Mouse (Mus musculus) E14TG2a.4 (cell line): ENCODE measurements around the gene Srsf1.
"Not testable (repeated sequence)": the region's sequence is repeated elsewhere in the genome, so short reads cannot be mapped to it uniquely, and the experiment has no call there.

Source experiments
- H3K27me3 ChIP-seq: 2 replicates; pipeline ENCODE4 v1.6.1; 2014; ENCODE audit warnings: low read length, control low read depth; ENCODE audit not compliant: insufficient read depth
- H3K36me3 ChIP-seq: 2 replicates; pipeline ENCODE4 v1.6.1; 2014; ENCODE audit warnings: low read length, control low read depth; ENCODE audit not compliant: insufficient read depth
- H3K4me1 ChIP-seq: replicated peaks from 2 replicates; pipeline ENCODE4 v1.6.1; 2014; ENCODE audit warnings: low read depth, low read length, control low read depth
- H3K4me3 ChIP-seq: replicated peaks from 2 replicates; pipeline ENCODE4 v1.5.1; 2014; ENCODE audit warnings: mild to moderate bottlenecking, low read length
- H3K9me3 ChIP-seq: 2 replicates; pipeline ENCODE4 v1.6.1; 2014; ENCODE audit warnings: low read length, control low read depth
- CTCF ChIP-seq: conservative IDR thresholded peaks from 2 replicates; pipeline ENCODE4 v1.5.1; 2014; ENCODE audit warnings: low read length
- NANOG ChIP-seq: IDR thresholded peaks from 2 replicates; pipeline ENCODE4 v1.6.1; 2014; ENCODE audit warnings: borderline replicate concordance, low read length, mixed read lengths
- POU5F1 ChIP-seq: IDR thresholded peaks from 2 replicates; pipeline ENCODE4 v1.6.1; 2014; ENCODE audit warnings: low read length, borderline replicate concordance

Gene Srsf1

GRCm38 (mm10) chr11:88030836-88031235 lies 16.3 kb upstream of the Srsf1 start:
- peaks cover 77% of the 10 kb centered on the region for H3K4me1 ChIP-seq
- H3K4me3 ChIP-seq, result peak overlapping the region; percentile 54; the same call in 1 of the 2 replicates
- H3K9me3 ChIP-seq, result no peaks in the 10 kb centered on the region
- TF ChIP-seq CTCF, result no peak
- TF ChIP-seq NANOG, result no peak
- no peak for TF ChIP-seq POU5F1
- no peaks in the 10 kb centered on the region for H3K36me3 ChIP-seq
- no peaks in the 10 kb centered on the region for H3K27me3 ChIP-seq

GRCm38 (mm10) chr11:88031753-88032152 lies 15.4 kb upstream of the Srsf1 start:
- Histone ChIP-seq H3K4me3 (peak overlapping the region; percentile 54), H3K27me3 (no peaks in the 10 kb centered on the region), H3K4me1 (peaks cover 80% of the 10 kb centered on the region), H3K36me3 (no peaks in the 10 kb centered on the region), H3K9me3 (no peaks in the 10 kb centered on the region)
- TF ChIP-seq POU5F1 (no peak), NANOG (no peak), CTCF (no peak)

GRCm38 (mm10) chr11:88035970-88036369 lies 11.2 kb upstream of the Srsf1 start:
- Histone ChIP-seq H3K36me3 (no peaks in the 10 kb centered on the region), H3K4me3 (no peak overlapping the region), H3K4me1 (peaks cover 65% of the 10 kb centered on the region), H3K9me3 (no peaks in the 10 kb centered on the region), H3K27me3 (no peaks in the 10 kb centered on the region)
- TF ChIP-seq POU5F1 (no peak), NANOG (no peak), CTCF (no peak)

GRCm38 (mm10) chr11:88036761-88037251 lies 10.4 kb upstream of the Srsf1 start:
- no peak overlapping the region for H3K4me3 ChIP-seq
- TF ChIP-seq CTCF (no peak), POU5F1 (no peak), NANOG (no peak)
- H3K27me3 ChIP-seq, result no peaks in the 10 kb centered on the region
- peaks cover 57% of the 10 kb centered on the region for H3K4me1 ChIP-seq
- H3K36me3 ChIP-seq, result no peaks in the 10 kb centered on the region
- H3K9me3 ChIP-seq, result no peaks in the 10 kb centered on the region

GRCm38 (mm10) chr11:88037386-88037785 lies 9.8 kb upstream of the Srsf1 start:
- H3K9me3 ChIP-seq, result no peaks in the 10 kb centered on the region
- no peak overlapping the region for H3K4me3 ChIP-seq
- no peaks in the 10 kb centered on the region for H3K27me3 ChIP-seq
- H3K36me3 ChIP-seq, result no peaks in the 10 kb centered on the region
- H3K4me1 ChIP-seq, result peaks cover 51% of the 10 kb centered on the region
- no peak for TF ChIP-seq NANOG
- TF ChIP-seq CTCF, result no peak
- no peak for TF ChIP-seq POU5F1

- Histone ChIP-seq H3K4me3 (no peak overlapping the region), H3K36me3 (no peaks in the 10 kb centered on the region), H3K27me3 (no peaks in the 10 kb centered on the region), H3K9me3 (no peaks in the 10 kb centered on the region), H3K4me1 (peaks cover 39% of the 10 kb centered on the region)
- TF ChIP-seq POU5F1 (no peak), NANOG (no peak), CTCF (no peak)
Measured at GRCm38 (mm10) chr11:88039066-88039465, 8.1 kb upstream of the Srsf1 start.

- Histone ChIP-seq H3K4me3 (no peak overlapping the region), H3K27me3 (no peaks in the 10 kb centered on the region), H3K9me3 (no peaks in the 10 kb centered on the region), H3K4me1 (peaks cover 24% of the 10 kb centered on the region), H3K36me3 (peaks cover 8% of the 10 kb centered on the region)
- TF ChIP-seq POU5F1, result no peak
- TF ChIP-seq CTCF, result no peak
- TF ChIP-seq NANOG, result no peak
Measured at GRCm38 (mm10) chr11:88044314-88044713, 2.9 kb upstream of the Srsf1 start.

GRCm38 (mm10) chr11:88045159-88045558 lies 2.0 kb upstream of the Srsf1 start:
- not testable (repeated sequence) for H3K9me3 ChIP-seq, H3K27me3 ChIP-seq, H3K4me3 ChIP-seq
- H3K4me1 ChIP-seq, result peaks cover 28% of the 10 kb centered on the region
- peaks cover 17% of the 10 kb centered on the region for H3K36me3 ChIP-seq

GRCm38 (mm10) chr11:88045878-88046277 lies 1.3 kb upstream of the Srsf1 start:
- Histone ChIP-seq H3K36me3 (peaks cover 24% of the 10 kb centered on the region), H3K27me3 (no peaks in the 10 kb centered on the region), H3K4me3 (peak overlapping the region; percentile 96), H3K4me1 (peaks cover 35% of the 10 kb centered on the region), H3K9me3 (no peaks in the 10 kb centered on the region)
- no peak for TF ChIP-seq POU5F1
- no peak for TF ChIP-seq CTCF
- no peak for TF ChIP-seq NANOG
